ENCODE assay signal across 18 mouse cellular contexts in genomic region chr3:31982444-31982843, GRCm38 (mm10).
DNase-seq lines count a peak whose midpoint lies in the region; ATAC-seq and TF ChIP-seq lines count a peak whose summit lies in the region.
"Had no signal": no experiment of that assay in that cellular context is flagged by ENCODE, and none has a peak within 500 bp of the region (broad histone marks: within the 10 kb centered on the region; RNA-seq: fewer than 3 reads in every experiment).

No protein-coding gene starts in this region.

- H3K27me3 ChIP-seq in midbrain, embryonic 13.5 days: no peaks in the 10 kb centered on the region
- H3K27me3 ChIP-seq in lung, postnatal 0 days (replicated peaks; ENCODE audit: insufficient read depth, low read length): no peaks in the 10 kb centered on the region

- peak; percentile 67; the same call in 1 of the 2 replicates for ATAC-seq in midbrain, embryonic 13.5 days
- ATAC-seq in lung, postnatal 0 days: no peak

- DNase-seq in heart, adult 11 months: peak; percentile 25
- DNase-seq in heart, postnatal 4 days: no peak
- DNase-seq in cerebellum, adult 9-11 months: peak; percentile 8
- DNase-seq in cerebellum, postnatal 25 days: peak; percentile 27 to 44
- DNase-seq in lung, adult 2 months: no peak
- DNase-seq in lung, postnatal 0 days (ENCODE audit: low spot score): no peak
- no peak for DNase-seq in kidney, adult 11 months
- DNase-seq: adrenal gland, postnatal 36 days; gastrocnemius, postnatal 25 days; heart, postnatal 10 days; left cerebral cortex, postnatal 4 days; lung, adult 18-20 months; lung, postnatal 4 days; right cerebral cortex, adult 18-20 months; thymus, postnatal 4 days had no signal

- H3K27ac ChIP-seq in midbrain, embryonic 13.5 days: no peak overlapping the region
- no peak overlapping the region for H3K27ac ChIP-seq in lung, postnatal 0 days (ENCODE audit: low read length)
- H3K27ac ChIP-seq: heart, embryonic 10.5 days; layer of hippocampus, adult 2 months had no signal

- TF ChIP-seq POLR2A in lung, adult 2 months (IDR thresholded peaks at IDR 0.05; ENCODE audit: borderline replicate concordance, extremely low read depth, low read depth, low read length): no peak

- H3K36me3 ChIP-seq in midbrain, embryonic 13.5 days: no peaks in the 10 kb centered on the region
- no peaks in the 10 kb centered on the region for H3K36me3 ChIP-seq in lung, postnatal 0 days (ENCODE audit: insufficient read depth, low read length)
- H3K36me3 ChIP-seq: heart, embryonic 10.5 days had no signal

- WGBS in midbrain, embryonic 13.5 days: 30% methylated on average over 5 of the region's 5 CpGs
- 61% methylated on average over 5 of the region's 5 CpGs for WGBS in lung, adult 2 months
- 63% methylated on average over 5 of the region's 5 CpGs for WGBS in lung, postnatal 0 days

- no peak overlapping the region for H3K4me3 ChIP-seq in midbrain, embryonic 13.5 days (replicated peaks)
- no peak overlapping the region for H3K4me3 ChIP-seq in lung, adult 2 months (replicated peaks; ENCODE audit: extremely low read depth, low read depth, low read length)
- no peak overlapping the region for H3K4me3 ChIP-seq in lung, postnatal 0 days (ENCODE audit: low read depth, low read length)
- H3K4me3 ChIP-seq: heart, embryonic 10.5 days; layer of hippocampus, adult 2 months had no signal

- H3K9ac ChIP-seq in midbrain, embryonic 13.5 days (replicated peaks): no peak overlapping the region
- H3K9ac ChIP-seq in lung, postnatal 0 days (replicated peaks; ENCODE audit: low read depth): no peak overlapping the region

- H3K9me3 ChIP-seq in midbrain, embryonic 13.5 days: no peaks in the 10 kb centered on the region
- H3K9me3 ChIP-seq in lung, postnatal 0 days (ENCODE audit: low read length): no peaks in the 10 kb centered on the region
- H3K9me3 ChIP-seq: heart, embryonic 10.5 days had no signal

- no peak for TF ChIP-seq EP300 in lung, postnatal 0 days (IDR thresholded peaks at IDR 0.05)

- no peak for TF ChIP-seq CTCF in lung, adult 2 months (IDR thresholded peaks at IDR 0.05; ENCODE audit: insufficient read depth, low read length)
- no peak for TF ChIP-seq CTCF in lung, postnatal 0 days (IDR thresholded peaks at IDR 0.05)

- peaks cover 10% of the 10 kb centered on the region for H3K4me1 ChIP-seq in midbrain, embryonic 13.5 days (replicated peaks)
- H3K4me1 ChIP-seq in lung, adult 2 months (ENCODE audit: control insufficient read depth, insufficient read depth, low read length): no peaks in the 10 kb centered on the region
- no peaks in the 10 kb centered on the region for H3K4me1 ChIP-seq in lung, postnatal 0 days (ENCODE audit: insufficient read depth, low read depth, low read length)
- H3K4me1 ChIP-seq: heart, embryonic 10.5 days had no signal

- no peak overlapping the region for H3K4me2 ChIP-seq in midbrain, embryonic 13.5 days (replicated peaks)
- H3K4me2 ChIP-seq in lung, postnatal 0 days (replicated peaks; ENCODE audit: low read depth, low read length): no peak overlapping the region

Comparison
In these comparisons a context has a peak if more than half of its experiments do, and no peak if none do; other contexts are left out.
1. DNase-seq: peak in heart, adult 11 months (single experiment), cerebellum, adult 9-11 months (single experiment) and cerebellum, postnatal 25 days (2 of 2); none in heart, postnatal 4 days (single experiment), lung, adult 2 months (single experiment), lung, postnatal 0 days (single experiment) and kidney, adult 11 months (single experiment).